Mouse (Mus musculus): ENCODE data around the gene Kcnq2. TPM values are rescaled to one million over a fixed set of nuclear protein-coding genes. Genes with fewer than 3 reads are reported as not detected.

The Kcnq2 gene
- total RNA-seq, 4 experiments from 2014 or later = 264 to 350 (median 303) TPM

DNA sequence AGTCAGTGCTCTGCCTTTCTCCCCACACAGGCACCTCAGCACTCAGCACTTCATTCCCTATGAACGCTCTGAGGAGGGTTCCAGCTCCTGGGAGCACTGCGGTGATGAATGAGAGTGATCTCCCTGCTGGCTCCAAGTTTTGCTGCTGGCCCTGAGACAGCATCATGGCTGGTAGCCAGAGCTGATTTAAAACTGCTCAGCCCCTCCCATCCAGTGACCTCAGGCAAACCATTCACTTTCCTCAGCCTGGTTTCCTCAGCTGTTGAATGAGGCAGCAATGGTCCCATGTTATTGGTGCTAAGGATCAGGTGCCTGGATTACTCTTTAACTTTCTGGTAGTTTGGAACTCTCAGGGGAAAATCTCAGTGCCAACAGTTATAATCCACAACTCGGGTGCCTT is 91.7 kb downstream of the Kcnq2 start, which contains the start of gene Chrna4:
Chrna4 (minus strand) TSS at position 110 of the 400 bp plus-strand sequence.
- DNase-seq (ENCODE audit: low spot score in 2 of 2) = no peak

DNA sequence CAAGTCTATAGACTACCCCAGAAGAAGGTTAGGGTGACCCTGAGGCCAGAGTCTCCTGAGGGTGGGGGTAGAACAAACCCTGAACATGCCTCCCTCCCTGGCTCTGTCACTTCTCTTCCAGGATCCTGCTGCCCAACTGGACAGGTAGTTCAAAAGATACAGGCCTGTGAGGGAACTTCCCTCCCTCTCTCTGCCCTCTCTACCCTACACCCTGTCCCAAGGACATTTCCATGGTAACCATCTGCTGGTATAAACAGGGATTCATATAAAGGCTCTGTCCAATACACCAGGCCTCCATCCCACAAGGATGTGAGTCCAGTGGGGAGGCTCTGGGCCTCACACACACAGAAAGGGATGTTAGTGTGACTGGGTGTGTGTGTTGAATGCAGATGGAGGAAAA is 92.7 kb downstream of the Kcnq2 start:
- no peak for DNase-seq (ENCODE audit: low spot score in 2 of 2)

GRCm38 (mm10) chr2:181041941-181042340 is 93.2 kb downstream of the Kcnq2 start:
- DNase-seq (ENCODE audit: low spot score in 2 of 2) = no peak

GRCm38 (mm10) chr2:181039356-181039680 is 95.8 kb downstream of the Kcnq2 start:
- no peak for DNase-seq (ENCODE audit: low spot score in 2 of 2)

- DNase-seq (ENCODE audit: low spot score in 2 of 2) = no peak
Measured at GRCm38 (mm10) chr2:181038644-181039355, 96.3 kb downstream of the Kcnq2 start.

- DNase-seq (ENCODE audit: low spot score in 2 of 2) = no peak
Measured at GRCm38 (mm10) chr2:181036561-181036960, 98.5 kb downstream of the Kcnq2 start.

DNA sequence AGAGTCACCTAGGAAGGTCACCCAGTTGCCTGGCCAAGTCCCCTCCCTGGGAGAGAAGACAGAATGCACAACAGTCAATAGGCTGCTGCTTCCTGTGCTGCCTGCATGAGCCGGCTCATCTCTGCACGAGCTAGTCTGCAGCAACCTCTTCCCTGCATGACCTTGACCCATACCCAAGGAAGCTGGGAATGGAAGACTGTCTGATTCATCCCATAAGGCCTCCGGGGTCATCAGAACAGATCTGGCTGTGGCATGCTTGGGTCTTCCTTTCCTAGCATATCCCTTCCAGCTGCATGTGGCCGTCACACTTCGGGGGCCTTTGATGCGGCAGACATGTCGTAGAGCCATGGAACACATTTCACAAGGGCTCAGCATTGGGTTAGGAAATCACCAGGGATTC is 99.9 kb downstream of the Kcnq2 start:
- no peak for DNase-seq (ENCODE audit: low spot score in 2 of 2)

- DNase-seq (ENCODE audit: low spot score in 2 of 2) = no peak
Measured at GRCm38 (mm10) chr2:181033310-181033709, 101.8 kb downstream of the Kcnq2 start.

GRCm38 (mm10) chr2:181032407-181032806 is 102.7 kb downstream of the Kcnq2 start:
- DNase-seq (ENCODE audit: low spot score in 2 of 2) = no peak

DNA sequence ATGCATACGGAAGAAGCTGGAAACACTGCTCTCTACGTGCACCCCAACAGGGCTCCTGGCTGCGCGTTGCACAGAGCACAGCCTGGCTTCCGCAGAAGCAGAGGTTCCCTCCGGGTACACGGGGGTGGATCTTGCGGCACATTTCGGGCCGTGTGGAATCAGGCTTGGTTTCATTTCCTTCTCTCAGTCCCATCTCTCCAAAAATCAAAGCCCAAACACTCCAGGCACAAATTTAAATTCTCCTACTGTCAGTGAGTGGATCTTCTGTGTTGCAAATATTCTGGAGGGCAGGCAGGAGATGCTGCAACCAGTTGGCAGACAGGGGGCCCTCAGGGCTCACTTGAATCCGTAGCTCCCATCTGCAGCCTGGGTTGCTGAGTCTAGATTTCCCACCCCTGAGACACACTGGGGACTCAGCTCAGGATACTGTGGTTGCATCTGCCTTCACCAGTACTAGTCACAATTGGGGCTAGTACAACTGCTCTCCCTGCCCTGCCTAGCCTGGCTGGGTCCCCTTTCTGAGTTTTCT is 103.6 kb downstream of the Kcnq2 start:
- DNase-seq (ENCODE audit: low spot score in 2 of 2) = peak in 1 of 2 experiments; percentile 13

Other genes starting within 250 kb of the Kcnq2 start
- gene Ythdf1, start 214.4 kb downstream of the Kcnq2 start, total RNA-seq (2022) = 10 to 100 TPM; 53.7 to 57.3 (median 55.3) TPM
- gene Birc7, start 206.3 kb downstream of the Kcnq2 start, total RNA-seq (2022) = under 1 TPM in 3 of 4 experiments, not detected in 1; 0.27 to 0.48 (median 0.31) TPM
- 10 to 100 TPM; 51.3 to 66.2 (median 57.5) TPM for gene Nkain4, start 180.6 kb downstream of the Kcnq2 start, total RNA-seq (2022)
- gene Arfgap1, start 168.1 kb downstream of the Kcnq2 start, total RNA-seq (2022) = 100 to 1,000 TPM; 136 to 140 (median 137) TPM
- 1 to 10 TPM; 2.8 to 5.5 (median 3.1) TPM for gene Col20a1, start 148.8 kb downstream of the Kcnq2 start, total RNA-seq (2022)
- gene Chrna4, start 91.8 kb downstream of the Kcnq2 start, total RNA-seq (2022) = 10 to 100 TPM; 21.1 to 28.4 (median 23.8) TPM
- 1,000 to 10,000 TPM in 3 of 4 experiments, 100 to 1,000 TPM in 1; 995 to 1,073 (median 1,037) TPM for gene Eef1a2, start 21.7 kb upstream of the Kcnq2 start, total RNA-seq (2022)
- gene Ppdpf, start 51.9 kb upstream of the Kcnq2 start, total RNA-seq (2022) = 10 to 100 TPM; 70.7 to 91.8 (median 77.8) TPM
- not detected for gene Ptk6, start 67.5 kb upstream of the Kcnq2 start, total RNA-seq (2022)
- under 1 TPM in 3 of 4 experiments, not detected in 1; 0.24 to 0.34 (median 0.31) TPM for gene Srms, start 77.9 kb upstream of the Kcnq2 start, total RNA-seq (2022)
- gene Fndc11, start 84.7 kb upstream of the Kcnq2 start, total RNA-seq (2022) = not detected
- 1 to 10 TPM; 2.6 to 3.6 (median 2.9) TPM for gene Helz2, start 106.7 kb upstream of the Kcnq2 start, total RNA-seq (2022)
- gene Gmeb2, start 152.7 kb upstream of the Kcnq2 start, total RNA-seq (2022) = 10 to 100 TPM; 17.1 to 22.9 (median 20.9) TPM
- 100 to 1,000 TPM; 530 to 604 (median 573) TPM for gene Stmn3, start 179.2 kb upstream of the Kcnq2 start, total RNA-seq (2022)
- gene Rtel1, start 184.4 kb upstream of the Kcnq2 start, total RNA-seq (2022) = 10 to 100 TPM; 26.1 to 41.3 (median 37.1) TPM
- gene Zgpat, start 229.6 kb upstream of the Kcnq2 start, total RNA-seq (2022) = 10 to 100 TPM; 69.8 to 88.2 (median 76.7) TPM
- 10 to 100 TPM; 43.4 to 54.5 (median 50.7) TPM for gene Arfrp1, start 230.1 kb upstream of the Kcnq2 start, total RNA-seq (2022)
- gene Lime1, start 244.8 kb upstream of the Kcnq2 start, total RNA-seq (2022) = 10 to 100 TPM; 31.4 to 58.3 (median 42.7) TPM

Data from layer of hippocampus, adult 8-10 months (tissue).